Mouse (Mus musculus) myocyte (in vitro differentiated cells): ENCODE measurements around the gene Epb41.

Source experiments
- E2F4 ChIP-seq: IDR thresholded peaks from one replicate; pipeline ENCODE4 v1.6.1; 2011; ENCODE audit warnings: mild to moderate bottlenecking, control low read depth, moderate library complexity; ENCODE audit not compliant: insufficient read depth
- MAX ChIP-seq: IDR thresholded peaks from one replicate; pipeline ENCODE4 v1.6.1; 2011; ENCODE audit warnings: low read depth, mild to moderate bottlenecking, control low read depth
- MYOD1 ChIP-seq, 3 experiments: IDR thresholded peaks; one replicate each; pipeline ENCODE4 v1.6.1; 2011; ENCODE audit warnings: control low read depth in 2 of 3, low read depth in 2 of 3, mild to moderate bottlenecking in 2 of 3, moderate library complexity in 1 of 3; ENCODE audit not compliant: insufficient read length in 2 of 3, control insufficient read depth in 1 of 3
- MYOG ChIP-seq, 3 experiments: IDR thresholded peaks; one replicate each; pipeline ENCODE4 v1.6.1; 2011; ENCODE audit warnings: control low read depth in 2 of 3, low read depth in 2 of 3, mild to moderate bottlenecking in 2 of 3; ENCODE audit not compliant: insufficient read length in 2 of 3, control insufficient read depth in 1 of 3, insufficient read depth in 1 of 3
- POLR2A ChIP-seq: IDR thresholded peaks from one replicate; pipeline ENCODE4 v1.6.1; 2011; ENCODE audit warnings: low read depth, mild to moderate bottlenecking, control low read depth, moderate library complexity; ENCODE audit not compliant: insufficient read length
- POLR2AphosphoS2 ChIP-seq: IDR thresholded peaks from one replicate; pipeline ENCODE4 v1.6.1; 2011; ENCODE audit warnings: low read depth, control low read depth; ENCODE audit not compliant: insufficient read length
- REST ChIP-seq: IDR thresholded peaks from one replicate; pipeline ENCODE4 v1.6.1; 2011; ENCODE audit warnings: mild to moderate bottlenecking, control low read depth, moderate library complexity; ENCODE audit not compliant: insufficient read depth, insufficient read length
- TCF12 ChIP-seq: IDR thresholded peaks from one replicate; pipeline ENCODE4 v1.6.1; 2011; ENCODE audit warnings: mild to moderate bottlenecking, control low read depth; ENCODE audit not compliant: poor library complexity, insufficient read depth, severe bottlenecking
- USF1 ChIP-seq: IDR thresholded peaks from one replicate; pipeline ENCODE4 v1.6.1; 2011; ENCODE audit warnings: low read depth, mild to moderate bottlenecking, control low read depth, moderate library complexity

- TF ChIP-seq E2F4: no peak
- no peak for TF ChIP-seq POLR2A
- no peak for TF ChIP-seq USF1
- TF ChIP-seq MYOG (IDR thresholded peaks at IDR 0.05; ENCODE audit: control insufficient read depth in 1 of 3, insufficient read depth in 1 of 3, insufficient read length in 2 of 3, low read depth in 2 of 3): no peak
- no peak for TF ChIP-seq POLR2AphosphoS2
- no peak for TF ChIP-seq TCF12
- TF ChIP-seq MAX: no peak
- no peak for TF ChIP-seq MYOD1 (IDR thresholded peaks at IDR 0.05; ENCODE audit: control insufficient read depth in 1 of 3, insufficient read length in 2 of 3, low read depth in 2 of 3)
- no peak for TF ChIP-seq REST
These were observed 161.6 kb downstream of the Epb41 start for GRCm38 (mm10) chr4:131913526-131913925.
